Comparison of ENCODE assay signal across 9 mouse cellular contexts in genomic region chr1:133030461-133030860, GRCm38 (mm10). TPM values are rescaled to one million over a fixed set of nuclear protein-coding genes. Genes with fewer than 3 reads are reported as not detected.
DNase-seq lines count a peak whose midpoint lies in the region; ATAC-seq and TF ChIP-seq lines count a peak whose summit lies in the region.
"Had no signal": no experiment of that assay in that cellular context is flagged by ENCODE, and none has a peak within 500 bp of the region (broad histone marks: within the 10 kb centered on the region; RNA-seq: fewer than 3 reads in every experiment).

Gene Mdm4 (minus strand): TSS chr1:133030561.

- H3K4me3 ChIP-seq in CH12.LX (replicated peaks in 1 of 3; ENCODE audit: low read depth in 2 of 3, low read length in 2 of 3, poor library complexity in 1 of 3) (no peak within 1 kb of the TSS), MEL (ENCODE audit: control insufficient read depth in 1 of 2, insufficient read depth in 1 of 2, low read depth in 2 of 2, low read length in 2 of 2) (no peak within 1 kb of the TSS)
- no peak within 1 kb of the TSS for H3K4me3 ChIP-seq in forebrain, embryonic 15.5 days
- no peak within 1 kb of the TSS for H3K4me3 ChIP-seq in hindbrain, embryonic 10.5 days
- no peak within 1 kb of the TSS for H3K4me3 ChIP-seq in liver, embryonic 11.5 days (ENCODE audit: low read depth, low read length)
- no peak within 1 kb of the TSS for H3K4me3 ChIP-seq in stomach, embryonic 16.5 days (replicated peaks; ENCODE audit: low read length)
- H3K4me3 ChIP-seq: erythroblast, embryonic 14.5 days had no signal

- no peak within 1 kb of the TSS for H3K4me2 ChIP-seq in CH12.LX (ENCODE audit: insufficient read depth, low read depth, poor library complexity, severe bottlenecking)
- H3K4me2 ChIP-seq in forebrain, embryonic 15.5 days (replicated peaks), result no peak within 1 kb of the TSS
- no peak within 1 kb of the TSS for H3K4me2 ChIP-seq in liver, embryonic 11.5 days
- no peak within 1 kb of the TSS for H3K4me2 ChIP-seq in stomach, embryonic 16.5 days (ENCODE audit: low read depth, low read length)

- TF ChIP-seq RAD21 in CH12.LX (IDR thresholded peaks at IDR 0.05; ENCODE audit: low read depth, low read length) (no peak), MEL (IDR thresholded peaks at IDR 0.05; ENCODE audit: low read depth, low read length) (no peak)

- DNase-seq in CH12.LX (ENCODE audit: extremely low read depth), result no peak
- DNase-seq in MEL (ENCODE audit: low read depth, low spot score), result no peak
- no peak for DNase-seq in hindbrain, embryonic 10.5 days (ENCODE audit: low spot score)
- no peak for DNase-seq in liver, embryonic 11.5 days (ENCODE audit: low spot score)
- no peak for DNase-seq in kidney, adult 11 months
- no peak for DNase-seq in embryo, embryonic 10.5 days (ENCODE audit: low spot score)

- TF ChIP-seq CTCF in CH12.LX (conservative IDR thresholded peaks at IDR 0.05 in 1 of 2, IDR thresholded peaks at IDR 0.05 in 1 of 2; ENCODE audit: low read depth in 2 of 2, low read length in 2 of 2) (no peak), MEL (IDR thresholded peaks at IDR 0.05 in 2 of 3, conservative IDR thresholded peaks at IDR 0.05 in 1 of 3; ENCODE audit: control insufficient read depth in 1 of 3, insufficient read depth in 1 of 3, low read depth in 2 of 3, low read length in 3 of 3, poor library complexity in 1 of 3, severe bottlenecking in 1 of 3) (no peak)

- in situ Hi-C loops in CH12.LX (cut with MboI; ENCODE audit: low pct_ligation_motif_present, low pct_unique_long_range_greater_than_20kb, low sequenced_read_pairs), result loop anchor here (25.0 kb wide), 1 partner anchor 332 kb away; the partner anchor contains the start of genes Etnk2 and Ren1

- 92% methylated on average over 5 of the region's 5 CpGs for WGBS in forebrain, embryonic 15.5 days
- 96% methylated on average over 5 of the region's 5 CpGs for WGBS in hindbrain, embryonic 10.5 days
- 95% methylated on average over 5 of the region's 5 CpGs for WGBS in liver, embryonic 11.5 days
- 97% methylated on average over 5 of the region's 5 CpGs for WGBS in stomach, embryonic 16.5 days

- H3K36me3 ChIP-seq in CH12.LX (replicated peaks in 1 of 2; ENCODE audit: control insufficient read depth in 1 of 2, insufficient read depth in 1 of 2, low read length in 1 of 2), result no peaks in the 10 kb centered on the region
- peaks cover 0 to 16% of the 10 kb centered on the region in 2 experiments; a peak in 2 of 4 replicates for H3K36me3 ChIP-seq in MEL (ENCODE audit: control insufficient read depth in 1 of 2, insufficient read depth in 2 of 2, low read length in 2 of 2)
- no peaks in the 10 kb centered on the region for H3K36me3 ChIP-seq in forebrain, embryonic 15.5 days
- no peaks in the 10 kb centered on the region for H3K36me3 ChIP-seq in hindbrain, embryonic 10.5 days
- no peaks in the 10 kb centered on the region for H3K36me3 ChIP-seq in liver, embryonic 11.5 days (ENCODE audit: control insufficient read depth, insufficient read depth, low read length)
- no peaks in the 10 kb centered on the region for H3K36me3 ChIP-seq in stomach, embryonic 16.5 days (ENCODE audit: control insufficient read depth, insufficient read depth, low read length)

- H3K4me1 ChIP-seq in CH12.LX (ENCODE audit: control insufficient read depth in 1 of 2, insufficient read depth in 2 of 2), result peaks cover 0 to 33% of the 10 kb centered on the region in 2 experiments; a peak in 2 of 4 replicates
- H3K4me1 ChIP-seq in MEL (ENCODE audit: control insufficient read depth in 1 of 2, insufficient read depth in 2 of 2, low read length in 2 of 2), result peaks cover 5 to 29% of the 10 kb centered on the region in 2 experiments
- peaks cover 10% of the 10 kb centered on the region for H3K4me1 ChIP-seq in forebrain, embryonic 15.5 days
- H3K4me1 ChIP-seq in hindbrain, embryonic 10.5 days (replicated peaks), result peaks cover 11% of the 10 kb centered on the region
- peaks cover 6% of the 10 kb centered on the region for H3K4me1 ChIP-seq in liver, embryonic 11.5 days (replicated peaks; ENCODE audit: control insufficient read depth, insufficient read depth, low read length)
- H3K4me1 ChIP-seq in stomach, embryonic 16.5 days (ENCODE audit: control insufficient read depth, insufficient read depth, low read length), result peaks cover 9% of the 10 kb centered on the region

- TF ChIP-seq POLR2A in CH12.LX (IDR thresholded peaks at IDR 0.05; ENCODE audit: low read depth, low read length) (no peak), MEL (IDR thresholded peaks at IDR 0.05; ENCODE audit: control insufficient read depth in 1 of 2, insufficient read depth in 1 of 2, low read depth in 1 of 2, low read length in 2 of 2, poor library complexity in 1 of 2) (no peak)

- no peak for TF ChIP-seq EP300 in CH12.LX (IDR thresholded peaks at IDR 0.05; ENCODE audit: low read length)
- no peak for TF ChIP-seq EP300 in MEL (IDR thresholded peaks at IDR 0.05; ENCODE audit: low read depth in 1 of 2, low read length in 2 of 2)

- H3K79me2 ChIP-seq in CH12.LX (replicated peaks; ENCODE audit: control insufficient read depth, extremely low read depth, insufficient read depth, poor library complexity, severe bottlenecking) (0 out of 2 replicates have a peak, but pooled peaks cover 2% of the 10 kb centered on the region), MEL (ENCODE audit: control insufficient read depth, insufficient read depth, low read length, poor library complexity) (no peaks in the 10 kb centered on the region)

- H3K27ac ChIP-seq in CH12.LX (ENCODE audit: insufficient read depth, low read depth), result no peak within 1 kb of the TSS
- peak within 1 kb of the TSS; percentile 64 for H3K27ac ChIP-seq in MEL (ENCODE audit: control insufficient read depth, low read depth, low read length)
- H3K27ac ChIP-seq in forebrain, embryonic 15.5 days (replicated peaks), result no peak within 1 kb of the TSS
- no peak within 1 kb of the TSS for H3K27ac ChIP-seq in hindbrain, embryonic 10.5 days
- H3K27ac ChIP-seq in liver, embryonic 11.5 days (ENCODE audit: low read depth, low read length), result no peak within 1 kb of the TSS
- no peak within 1 kb of the TSS for H3K27ac ChIP-seq in stomach, embryonic 16.5 days (ENCODE audit: low read length)

- no peak for ATAC-seq in forebrain, embryonic 15.5 days (replicated peaks)
- no peak for ATAC-seq in liver, embryonic 11.5 days (replicated peaks; ENCODE audit: low FRiP score)
- ATAC-seq in stomach, embryonic 16.5 days (ENCODE audit: insufficient read depth, low FRiP score), result no peak

- H3K9me3 ChIP-seq in CH12.LX (replicated peaks; ENCODE audit: low read length) (no peaks in the 10 kb centered on the region), MEL (replicated peaks; ENCODE audit: insufficient read depth, low read length) (no peaks in the 10 kb centered on the region)
- H3K9me3 ChIP-seq in forebrain, embryonic 15.5 days, result no peaks in the 10 kb centered on the region
- H3K9me3 ChIP-seq in hindbrain, embryonic 10.5 days, result no peaks in the 10 kb centered on the region
- H3K9me3 ChIP-seq in liver, embryonic 11.5 days (ENCODE audit: control insufficient read depth, low read length), result no peaks in the 10 kb centered on the region
- H3K9me3 ChIP-seq in stomach, embryonic 16.5 days (replicated peaks; ENCODE audit: control insufficient read depth, low read length), result no peaks in the 10 kb centered on the region

- dilution Hi-C loops in CH12.LX (cut with MboI; ENCODE audit: extremely low pct_ligation_motif_present, extremely low pct_unique_long_range_greater_than_20kb, low sequenced_read_pairs), result no loop called here

- no peaks in the 10 kb centered on the region for H3K27me3 ChIP-seq in CH12.LX (replicated peaks)
- H3K27me3 ChIP-seq in MEL (ENCODE audit: control insufficient read depth in 1 of 2, insufficient read depth in 2 of 2, low read length in 2 of 2), result no peaks in the 10 kb centered on the region
- H3K27me3 ChIP-seq in forebrain, embryonic 15.5 days, result no peaks in the 10 kb centered on the region
- no peaks in the 10 kb centered on the region for H3K27me3 ChIP-seq in hindbrain, embryonic 10.5 days (ENCODE audit: insufficient read depth, poor library complexity, severe bottlenecking)
- no peaks in the 10 kb centered on the region for H3K27me3 ChIP-seq in liver, embryonic 11.5 days (replicated peaks; ENCODE audit: control insufficient read depth, insufficient read depth, low read length)
- no peaks in the 10 kb centered on the region for H3K27me3 ChIP-seq in stomach, embryonic 16.5 days (ENCODE audit: control insufficient read depth, insufficient read depth, low read length)

- H3K9ac ChIP-seq in CH12.LX (ENCODE audit: insufficient read depth, low read depth) (no peak within 1 kb of the TSS), MEL (ENCODE audit: control insufficient read depth, low read depth, low read length, poor library complexity, severe bottlenecking) (no peak within 1 kb of the TSS)
- H3K9ac ChIP-seq in forebrain, embryonic 15.5 days (replicated peaks), result no peak within 1 kb of the TSS
- no peak within 1 kb of the TSS for H3K9ac ChIP-seq in liver, embryonic 11.5 days (ENCODE audit: low read depth, low read length)
- H3K9ac ChIP-seq in stomach, embryonic 16.5 days (ENCODE audit: low read length), result no peak within 1 kb of the TSS

TF ChIP-seq in CH12.LX, 34 proteins besides CTCF, POLR2A, EP300 and RAD21 (continues in another document):
- TF ChIP-seq GABPA (IDR thresholded peaks at IDR 0.05; ENCODE audit: insufficient replicate concordance, low read depth, low read length) (no peak), PAX5 (IDR thresholded peaks at IDR 0.05; ENCODE audit: low read length) (no peak), TCF12 (IDR thresholded peaks at IDR 0.05; ENCODE audit: low read depth, low read length) (no peak), NRF1 (IDR thresholded peaks at IDR 0.05; ENCODE audit: low read depth, low read length) (no peak)

TF ChIP-seq in MEL, 35 proteins besides CTCF, POLR2A, EP300 and RAD21:
- TF ChIP-seq MYB (IDR thresholded peaks at IDR 0.05; ENCODE audit: low read depth, low read length) (no peak), ZC3H11A (IDR thresholded peaks at IDR 0.05; ENCODE audit: low read depth, low read length) (no peak)

RNA-seq across cellular contexts. Expression of gene Mdm4, which starts in this region (rescaled TPM):
- total RNA-seq in CH12.LX (2012; rRNA removed) (84.5 and 107 TPM in 2 replicates), CH12.LX (2014; rRNA removed) (66.5 and 68.3 TPM in 2 replicates), MEL (2012; rRNA removed) (19.8 and 23.5 TPM in 2 replicates)
- polyA plus RNA-seq in CH12.LX (2012; ENCODE audit: insufficient read length, low read depth) (78.9 and 79.0 TPM in 2 replicates), MEL (2012; ENCODE audit: insufficient read depth in 1 of 2, insufficient read length in 2 of 2, low read depth in 1 of 2, low replicate concordance in 2 of 2, missing spikeins in 1 of 2) (10 to 100 TPM in 1 of 2 experiments, not detected in 1; 28.1 TPM)
- polyA plus RNA-seq in forebrain, embryonic 15.5 days (2015; fragmentation: Nextera tagmentation; extraction: Ambion mirVana), result 46.8 and 48.3 TPM in 2 replicates
- polyA plus RNA-seq in hindbrain, embryonic 10.5 days (2016; fragmentation: Nextera tagmentation; extraction: Ambion mirVana), result 31.9 and 36.3 TPM in 2 replicates
- 40.6 and 41.9 TPM in 2 replicates for polyA plus RNA-seq in liver, embryonic 11.5 days (2014; fragmentation: Nextera tagmentation; extraction: Ambion mirVana)
- polyA plus RNA-seq in stomach, embryonic 16.5 days (2015; fragmentation: Nextera tagmentation; extraction: Ambion mirVana), result 32.1 and 33.7 TPM in 2 replicates
